19 mouse cellular contexts compared by ENCODE assay signal in genomic region chr17:30053871-30054270, GRCm38 (mm10). TPM values are rescaled to one million over a fixed set of nuclear protein-coding genes. Genes with fewer than 3 reads are reported as not detected.
DNase-seq lines count a peak whose midpoint lies in the region; ATAC-seq and TF ChIP-seq lines count a peak whose summit lies in the region.
"Had no signal": no experiment of that assay in that cellular context is flagged by ENCODE, and none has a peak within 500 bp of the region (broad histone marks: within the 10 kb centered on the region; RNA-seq: fewer than 3 reads in every experiment).

No protein-coding gene starts in this region.

- intact Hi-C loops in heart, adult 2 months (cut with DNase I) = loop anchor here (2.0 to 10.0 kb wide), 2 partner anchors 23 to 141 kb away; no protein-coding TSS in a partner anchor

- DNase-seq in heart, adult 2 months = no peak
- DNase-seq in heart, adult 8-10 months (ENCODE audit: low spot score) = no peak
- DNase-seq in T-cell, adult 2 months (ENCODE audit: low spot score) = peak; percentile 73
- no peak for DNase-seq in cerebellum, adult 11 months
- DNase-seq: adrenal gland, adult 2 months; cerebellum, postnatal 14 days had no signal

- no peak overlapping the region for H3K4me3 ChIP-seq in heart, adult 2 months
- H3K4me3 ChIP-seq in liver, embryonic 16.5 days (ENCODE audit: low read depth, low read length) = no peak overlapping the region
- no peak overlapping the region for H3K4me3 ChIP-seq in liver, embryonic 12.5 days
- H3K4me3 ChIP-seq in hindbrain, embryonic 12.5 days = no peak overlapping the region
- H3K4me3 ChIP-seq: embryonic facial prominence, embryonic 13.5 days; forebrain, embryonic 15.5 days; kidney, embryonic 15.5 days; midbrain, embryonic 13.5 days had no signal

- ATAC-seq in liver, embryonic 16.5 days (ENCODE audit: low read depth) = no peak
- ATAC-seq in liver, embryonic 12.5 days = no peak
- no peak for ATAC-seq in hindbrain, embryonic 12.5 days (ENCODE audit: low FRiP score)
- ATAC-seq: forebrain, embryonic 15.5 days; intestine, postnatal 0 days; midbrain, embryonic 13.5 days had no signal

- TF ChIP-seq EP300 in heart, adult 2 months (IDR thresholded peaks at IDR 0.05; ENCODE audit: insufficient read depth, low read depth, low read length) = no peak

- no peak for TF ChIP-seq POLR2A in heart, adult 2 months (IDR thresholded peaks at IDR 0.05; ENCODE audit: insufficient read depth, low read depth, low read length)

- no peaks in the 10 kb centered on the region for H3K27me3 ChIP-seq in heart, adult 2 months (ENCODE audit: control insufficient read depth, insufficient read depth, low read length)
- no peaks in the 10 kb centered on the region for H3K27me3 ChIP-seq in liver, embryonic 16.5 days (ENCODE audit: control insufficient read depth, insufficient read depth, low read depth, low read length)
- H3K27me3 ChIP-seq in liver, embryonic 12.5 days (replicated peaks) = no peaks in the 10 kb centered on the region
- no peaks in the 10 kb centered on the region for H3K27me3 ChIP-seq in hindbrain, embryonic 12.5 days
- H3K27me3 ChIP-seq: CH12.LX; embryonic facial prominence, embryonic 13.5 days; forebrain, embryonic 15.5 days; kidney, embryonic 15.5 days; midbrain, embryonic 13.5 days had no signal

- H3K9ac ChIP-seq in heart, adult 2 months (ENCODE audit: low read depth, low read length) = no peak overlapping the region
- no peak overlapping the region for H3K9ac ChIP-seq in liver, embryonic 16.5 days (ENCODE audit: low read depth, low read length)
- no peak overlapping the region for H3K9ac ChIP-seq in liver, embryonic 12.5 days
- H3K9ac ChIP-seq in hindbrain, embryonic 12.5 days = no peak overlapping the region
- H3K9ac ChIP-seq: embryonic facial prominence, embryonic 13.5 days; forebrain, embryonic 15.5 days; hindbrain, embryonic 14.5 days; kidney, embryonic 15.5 days; liver, embryonic 14.5 days; midbrain, embryonic 13.5 days had no signal

- no peak overlapping the region for H3K4me2 ChIP-seq in liver, embryonic 16.5 days (ENCODE audit: low read depth, low read length)
- no peak overlapping the region for H3K4me2 ChIP-seq in liver, embryonic 12.5 days
- no peak overlapping the region for H3K4me2 ChIP-seq in hindbrain, embryonic 12.5 days (replicated peaks)
- H3K4me2 ChIP-seq: embryonic facial prominence, embryonic 13.5 days; forebrain, embryonic 15.5 days; hindbrain, embryonic 14.5 days; kidney, embryonic 15.5 days; midbrain, embryonic 13.5 days had no signal

- H3K36me3 ChIP-seq in heart, adult 2 months (ENCODE audit: control insufficient read depth, insufficient read depth, low read length) = peaks cover 27% of the 10 kb centered on the region
- H3K36me3 ChIP-seq in liver, embryonic 16.5 days (ENCODE audit: control insufficient read depth, insufficient read depth) = no peaks in the 10 kb centered on the region
- H3K36me3 ChIP-seq in liver, embryonic 12.5 days = no peaks in the 10 kb centered on the region
- H3K36me3 ChIP-seq in hindbrain, embryonic 12.5 days = 0 out of 2 replicates have a peak, but pooled peaks cover 3% of the 10 kb centered on the region
- H3K36me3 ChIP-seq: forebrain, embryonic 15.5 days had no signal

- 66% methylated on average over 2 of the region's 2 CpGs for WGBS in heart, adult 2 months
- 73% methylated on average over 2 of the region's 2 CpGs for WGBS in liver, embryonic 16.5 days (ENCODE audit: insufficient replicate concordance)
- 68% methylated on average over 2 of the region's 2 CpGs for WGBS in liver, embryonic 12.5 days (ENCODE audit: insufficient replicate concordance)
- WGBS in hindbrain, embryonic 12.5 days = 100% methylated on average over 2 of the region's 2 CpGs

- H3K9me3 ChIP-seq in liver, embryonic 16.5 days (replicated peaks; ENCODE audit: control insufficient read depth, low read length) = no peaks in the 10 kb centered on the region
- H3K9me3 ChIP-seq in liver, embryonic 12.5 days (replicated peaks) = no peaks in the 10 kb centered on the region
- H3K9me3 ChIP-seq in hindbrain, embryonic 12.5 days (replicated peaks) = no peaks in the 10 kb centered on the region
- H3K9me3 ChIP-seq: embryonic facial prominence, embryonic 13.5 days; forebrain, embryonic 15.5 days; kidney, embryonic 15.5 days; midbrain, embryonic 13.5 days had no signal

- H3K27ac ChIP-seq in heart, adult 2 months = peak overlapping the region; percentile 27
- peak overlapping the region; percentile 29; the same call in 1 of the 2 replicates for H3K27ac ChIP-seq in liver, embryonic 16.5 days (ENCODE audit: low read length)
- H3K27ac ChIP-seq in liver, embryonic 12.5 days = no peak overlapping the region
- H3K27ac ChIP-seq in hindbrain, embryonic 12.5 days = no peak overlapping the region
- H3K27ac ChIP-seq: embryonic facial prominence, embryonic 13.5 days; forebrain, embryonic 15.5 days; hindbrain, embryonic 14.5 days; kidney, embryonic 15.5 days; liver, embryonic 14.5 days; macrophage; midbrain, embryonic 13.5 days; stomach, postnatal 0 days had no signal

- peaks cover 20% of the 10 kb centered on the region for H3K4me1 ChIP-seq in heart, adult 2 months (ENCODE audit: control insufficient read depth, insufficient read depth, low read length)
- H3K4me1 ChIP-seq in liver, embryonic 16.5 days (ENCODE audit: control insufficient read depth, low read depth, low read length) = peaks cover 5% of the 10 kb centered on the region
- peaks cover 37% of the 10 kb centered on the region for H3K4me1 ChIP-seq in liver, embryonic 12.5 days
- peaks cover 3% of the 10 kb centered on the region; the same call in 1 of the 2 replicates for H3K4me1 ChIP-seq in hindbrain, embryonic 12.5 days
- H3K4me1 ChIP-seq: embryonic facial prominence, embryonic 13.5 days had no signal

- H3K79me2 ChIP-seq in heart, adult 2 months (replicated peaks; ENCODE audit: control insufficient read depth, insufficient read depth, low read length) = peaks cover 12% of the 10 kb centered on the region

- TF ChIP-seq CTCF in heart, adult 2 months (IDR thresholded peaks at IDR 0.05) = no peak

RNA-seq across cellular contexts. Expression of gene Zfand3, which starts 49.3 kb away (rescaled TPM):
- 100 to 1,000 TPM; 130 to 149 TPM for total RNA-seq in heart, adult 2 months (2021)
- 106 and 127 TPM in 2 replicates for polyA plus RNA-seq in heart, adult 2 months (2012; rRNA removed)
- total RNA-seq in heart, adult 8-10 months (2022) = 100 to 1,000 TPM; 132 to 150 (median 148) TPM
- 16.3 and 16.9 TPM in 2 replicates for polyA plus RNA-seq in liver, embryonic 16.5 days (2015; fragmentation: Nextera tagmentation; extraction: Ambion mirVana)
- 18.8 and 19.9 TPM in 2 replicates for polyA plus RNA-seq in liver, embryonic 12.5 days (2016; fragmentation: Nextera tagmentation; extraction: Ambion mirVana)
- polyA plus RNA-seq in hindbrain, embryonic 12.5 days (2016; fragmentation: Nextera tagmentation; extraction: Ambion mirVana) = 85.6 and 95.1 TPM in 2 replicates

Comparison
In these comparisons a context has a peak if more than half of its experiments do, and no peak if none do; other contexts are left out.
1. H3K27ac ChIP-seq: peak in heart, adult 2 months (single experiment) and liver, embryonic 16.5 days (single experiment); none in liver, embryonic 12.5 days (single experiment) and hindbrain, embryonic 12.5 days (single experiment).